13 mouse cellular contexts compared by ENCODE assay signal in the genomic region with DNA sequence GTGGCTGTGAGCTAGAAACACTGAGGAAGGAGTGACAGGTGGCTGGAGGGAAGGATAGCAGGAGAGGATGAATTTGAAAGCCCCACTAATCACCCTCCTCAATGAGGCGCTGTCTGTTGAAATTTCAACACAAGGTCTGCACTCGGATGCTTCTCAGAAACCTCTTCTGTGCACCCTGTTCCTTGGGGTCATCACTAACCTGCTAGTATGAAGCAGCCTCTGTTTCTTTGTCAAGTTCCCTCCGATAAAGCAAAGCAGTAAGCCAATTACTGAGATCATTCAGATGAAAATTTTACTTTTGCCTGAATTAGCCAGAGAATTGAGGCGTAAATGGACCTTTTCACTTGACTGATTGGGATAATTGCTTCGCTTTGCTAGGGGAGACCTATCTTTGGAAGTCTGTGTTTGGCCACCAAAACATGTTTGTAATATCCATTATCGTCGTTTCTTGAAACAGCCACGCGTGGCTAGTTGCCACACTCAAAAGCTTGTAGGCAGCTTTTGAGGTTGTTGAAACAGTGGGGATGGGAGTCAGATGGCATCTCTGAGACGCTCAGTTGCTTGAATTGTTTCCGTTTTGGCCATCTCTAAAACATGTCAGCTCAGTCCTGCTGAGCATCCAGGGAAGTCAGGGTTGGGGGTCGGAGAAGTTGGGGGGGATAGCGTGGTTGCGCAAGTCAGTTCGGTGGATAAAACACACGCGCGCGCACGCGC.
DNase-seq lines count a peak whose midpoint lies in the region; ATAC-seq and TF ChIP-seq lines count a peak whose summit lies in the region.
"Had no signal": no experiment of that assay in that cellular context is flagged by ENCODE, and none has a peak within 500 bp of the region (broad histone marks: within the 10 kb centered on the region; RNA-seq: fewer than 3 reads in every experiment).

No protein-coding gene starts in this region.

- no peaks in the 10 kb centered on the region for H3K36me3 ChIP-seq in embryonic facial prominence, embryonic 11.5 days (replicated peaks; ENCODE audit: control insufficient read depth, insufficient read depth, low read depth, low read length)
- H3K36me3 ChIP-seq in hindbrain, embryonic 13.5 days, result no peaks in the 10 kb centered on the region
- no peaks in the 10 kb centered on the region for H3K36me3 ChIP-seq in midbrain, postnatal 0 days (ENCODE audit: insufficient read depth, low read length)
- H3K36me3 ChIP-seq: embryonic facial prominence, embryonic 12.5 days; liver, embryonic 12.5 days had no signal

- H3K27ac ChIP-seq in embryonic facial prominence, embryonic 11.5 days (replicated peaks; ENCODE audit: low read depth, low read length), result no peak overlapping the region
- peak overlapping the region; percentile 77 for H3K27ac ChIP-seq in hindbrain, embryonic 13.5 days
- H3K27ac ChIP-seq in midbrain, postnatal 0 days (ENCODE audit: low read depth, low read length), result peak overlapping the region; percentile 43
- H3K27ac ChIP-seq: embryonic facial prominence, embryonic 12.5 days; liver, embryonic 12.5 days had no signal

- TF ChIP-seq CTCF in midbrain, postnatal 0 days (IDR thresholded peaks at IDR 0.05), result no peak

- H3K4me1 ChIP-seq in embryonic facial prominence, embryonic 11.5 days (ENCODE audit: control insufficient read depth, insufficient read depth, low read length), result no peaks in the 10 kb centered on the region
- H3K4me1 ChIP-seq in hindbrain, embryonic 13.5 days (replicated peaks), result peaks cover 28% of the 10 kb centered on the region
- peaks cover 4% of the 10 kb centered on the region; the same call in 1 of the 2 replicates for H3K4me1 ChIP-seq in midbrain, postnatal 0 days (ENCODE audit: insufficient read depth, low read length)
- H3K4me1 ChIP-seq: embryonic facial prominence, embryonic 12.5 days; liver, embryonic 12.5 days had no signal

- H3K4me3 ChIP-seq in embryonic facial prominence, embryonic 11.5 days (ENCODE audit: low read depth, low read length), result no peak overlapping the region
- no peak overlapping the region for H3K4me3 ChIP-seq in hindbrain, embryonic 13.5 days
- no peak overlapping the region for H3K4me3 ChIP-seq in midbrain, postnatal 0 days (ENCODE audit: low read depth, low read length)
- H3K4me3 ChIP-seq: embryonic facial prominence, embryonic 12.5 days; liver, embryonic 12.5 days had no signal

- peak; percentile 48 for ATAC-seq in frontal cortex, adult (ENCODE audit: low TSS enrichment)
- ATAC-seq in embryonic facial prominence, embryonic 11.5 days (replicated peaks; ENCODE audit: insufficient number of reproducible peaks, low FRiP score, low TSS enrichment, low read depth), result peak; percentile 19; the same call in 1 of the 2 replicates
- ATAC-seq in hindbrain, embryonic 13.5 days (ENCODE audit: low FRiP score), result peak; percentile 25; the same call in 1 of the 2 replicates
- no peak for ATAC-seq in midbrain, postnatal 0 days (ENCODE audit: low FRiP score)
- ATAC-seq: inflammation-experienced regulatory T-cells, adult 6 months; liver, embryonic 12.5 days had no signal

- H3K4me2 ChIP-seq in embryonic facial prominence, embryonic 11.5 days (ENCODE audit: low read depth, low read length), result no peak overlapping the region
- H3K4me2 ChIP-seq in hindbrain, embryonic 13.5 days, result 0 out of 2 replicates have a peak overlapping the region, but pooled peaks have one; percentile 2
- no peak overlapping the region for H3K4me2 ChIP-seq in midbrain, postnatal 0 days (ENCODE audit: low read depth, low read length, poor library complexity, severe bottlenecking)
- H3K4me2 ChIP-seq: embryonic facial prominence, embryonic 12.5 days; liver, embryonic 12.5 days had no signal

- no peaks in the 10 kb centered on the region for H3K9me3 ChIP-seq in embryonic facial prominence, embryonic 11.5 days (replicated peaks; ENCODE audit: control insufficient read depth, low read length)
- H3K9me3 ChIP-seq in hindbrain, embryonic 13.5 days, result no peaks in the 10 kb centered on the region
- H3K9me3 ChIP-seq in midbrain, postnatal 0 days (ENCODE audit: low read length), result no peaks in the 10 kb centered on the region
- H3K9me3 ChIP-seq: embryonic facial prominence, embryonic 12.5 days; liver, embryonic 12.5 days had no signal

- no peak for DNase-seq in frontal cortex, postnatal 36 days (ENCODE audit: low spot score in 2 of 2)
- no peak for DNase-seq in embryonic facial prominence, embryonic 11.5 days (ENCODE audit: low spot score)
- DNase-seq in midbrain, postnatal 0 days (ENCODE audit: low spot score), result peak; percentile 67
- no peak for DNase-seq in ovary, postnatal 36 days (ENCODE audit: low spot score)
- no peak for DNase-seq in layer of hippocampus, postnatal 25 days (ENCODE audit: extremely low spot score in 1 of 2, low spot score in 1 of 2)
- no peak for DNase-seq in embryo, embryonic 10 days (ENCODE audit: low spot score)
- DNase-seq: B cell, adult 2 months; heart, adult 18-20 months had no signal

- 84% methylated on average over 21 of the region's 21 CpGs for WGBS in embryonic facial prominence, embryonic 11.5 days
- WGBS in hindbrain, embryonic 13.5 days, result 68% methylated on average over 21 of the region's 21 CpGs
- 73% methylated on average over 21 of the region's 21 CpGs for WGBS in midbrain, postnatal 0 days

- H3K27me3 ChIP-seq in embryonic facial prominence, embryonic 11.5 days (ENCODE audit: control insufficient read depth, insufficient read depth, low read length), result no peaks in the 10 kb centered on the region
- H3K27me3 ChIP-seq in hindbrain, embryonic 13.5 days, result no peaks in the 10 kb centered on the region
- no peaks in the 10 kb centered on the region for H3K27me3 ChIP-seq in midbrain, postnatal 0 days (ENCODE audit: insufficient read depth, low read length)
- H3K27me3 ChIP-seq: embryonic facial prominence, embryonic 12.5 days; liver, embryonic 12.5 days had no signal

- H3K9ac ChIP-seq in embryonic facial prominence, embryonic 11.5 days (replicated peaks; ENCODE audit: low read length), result no peak overlapping the region
- no peak overlapping the region for H3K9ac ChIP-seq in hindbrain, embryonic 13.5 days
- H3K9ac ChIP-seq in midbrain, postnatal 0 days (replicated peaks; ENCODE audit: low read length, poor library complexity, severe bottlenecking), result no peak overlapping the region
- H3K9ac ChIP-seq: embryonic facial prominence, embryonic 12.5 days; liver, embryonic 12.5 days had no signal
